Mouse (Mus musculus) testis, adult 2 months (tissue): Measurements from ENCODE around the gene Phlda2.

Experiments
- CTCF ChIP-seq: fragments of 200-500 bp; IDR thresholded peaks from 2 replicates; pipeline ENCODE4 v1.5.1; 2012; ENCODE audit warnings: low read depth, mild to moderate bottlenecking, inconsistent platforms, low read length, moderate library complexity; ENCODE audit not compliant: control insufficient read depth, insufficient read depth, insufficient replicate concordance
- POLR2A ChIP-seq: fragments of 200-500 bp; IDR thresholded peaks from 2 replicates; pipeline ENCODE4 v1.6.1; 2012; ENCODE audit warnings: low read depth, mild to moderate bottlenecking, inconsistent platforms, low read length, moderate library complexity; ENCODE audit not compliant: control insufficient read depth

DNA sequence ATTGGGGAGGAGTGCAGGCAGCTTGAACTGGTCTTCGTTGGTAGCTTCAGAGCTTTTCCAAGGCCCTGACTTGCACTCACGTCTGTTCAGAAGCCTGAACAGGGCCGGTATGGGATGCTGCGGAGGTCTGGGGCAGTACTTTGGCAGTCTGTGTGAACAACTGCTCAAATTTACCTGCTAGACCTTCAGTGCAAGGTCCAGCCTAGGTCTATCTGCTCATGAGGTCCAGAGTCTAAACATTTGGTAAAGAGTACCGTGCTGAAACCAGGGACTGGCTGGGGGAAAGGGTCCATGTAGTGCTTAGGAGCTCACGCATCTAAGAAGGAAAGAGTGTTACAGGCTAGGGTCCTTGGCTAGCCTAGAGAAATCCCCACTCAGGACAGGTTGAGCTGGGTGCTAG lies 13.2 kb downstream of the Phlda2 start:
- TF ChIP-seq CTCF = no peak
- TF ChIP-seq POLR2A = no peak
